Mouse (Mus musculus): ENCODE measurements around the gene Taf3. TPM values are rescaled to one million over a fixed set of nuclear protein-coding genes. Genes with fewer than 3 reads are reported as not detected.

Taf3 gene
- total and polyA plus RNA-seq, 3 experiments = 3.0 to 8.6 (median 8.2) TPM

DNA sequence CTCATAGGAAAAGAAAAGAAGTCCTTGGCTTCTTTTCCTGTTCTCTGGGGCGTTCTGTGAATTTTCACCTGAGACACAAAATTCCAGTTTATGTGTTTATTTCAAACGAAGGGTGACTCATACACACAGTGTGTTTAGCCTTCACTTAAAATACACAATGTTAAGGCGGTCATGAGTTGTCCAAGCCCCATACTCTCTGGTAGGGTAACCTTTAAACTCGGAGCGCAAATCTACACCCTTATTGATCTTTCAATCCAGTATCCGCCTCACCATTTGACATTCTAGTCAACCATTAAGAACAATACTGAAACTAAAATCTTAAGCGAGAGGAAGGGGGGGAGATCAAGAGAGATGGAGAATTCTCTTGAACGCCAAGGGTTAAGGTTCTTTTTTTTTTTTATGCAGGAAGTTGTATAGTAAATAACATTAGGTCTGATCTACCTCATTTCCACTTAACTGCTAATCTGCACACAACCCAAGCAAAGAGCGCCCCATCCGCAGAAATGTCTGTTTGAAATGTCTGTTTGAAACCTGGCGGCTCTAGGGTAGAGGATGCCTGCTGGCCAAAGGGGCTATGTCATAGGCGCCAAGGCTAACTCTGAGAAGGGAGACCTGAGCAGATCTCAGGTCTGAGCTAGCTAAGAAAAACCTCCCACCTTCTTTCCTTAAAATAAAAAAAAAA is 172.6 kb downstream of the Taf3 start:
- peaks cover 10% of the 10 kb centered on the region for H3K27me3 ChIP-seq (ENCODE audit: control insufficient read depth, insufficient read depth, low read length)
- WGBS = 80% methylated on average over 12 of the region's 12 CpGs
- intact Hi-C loops (cut with DNase I) = loop anchor here (5.0 kb wide), 2 partner anchors 249 to 329 kb away; no protein-coding TSS in a partner anchor
- H3K9ac ChIP-seq (ENCODE audit: low read depth, low read length) = no peak overlapping the region
- H3K4me3 ChIP-seq = no peak overlapping the region
- H3K36me3 ChIP-seq (ENCODE audit: control insufficient read depth, insufficient read depth, low read length) = no peaks in the 10 kb centered on the region
- no peak for TF ChIP-seq EP300 (IDR thresholded peaks at IDR 0.05; ENCODE audit: insufficient read depth, low read depth, low read length)
- TF ChIP-seq POLR2A (IDR thresholded peaks at IDR 0.05; ENCODE audit: insufficient read depth, low read depth, low read length) = no peak
- TF ChIP-seq CTCF (IDR thresholded peaks at IDR 0.05) = no peak
- no peaks in the 10 kb centered on the region for H3K79me2 ChIP-seq (replicated peaks; ENCODE audit: control insufficient read depth, insufficient read depth, low read length)
- no peaks in the 10 kb centered on the region for H3K4me1 ChIP-seq (ENCODE audit: control insufficient read depth, insufficient read depth, low read length)
- no peak overlapping the region for H3K27ac ChIP-seq
- no peak for DNase-seq

DNA sequence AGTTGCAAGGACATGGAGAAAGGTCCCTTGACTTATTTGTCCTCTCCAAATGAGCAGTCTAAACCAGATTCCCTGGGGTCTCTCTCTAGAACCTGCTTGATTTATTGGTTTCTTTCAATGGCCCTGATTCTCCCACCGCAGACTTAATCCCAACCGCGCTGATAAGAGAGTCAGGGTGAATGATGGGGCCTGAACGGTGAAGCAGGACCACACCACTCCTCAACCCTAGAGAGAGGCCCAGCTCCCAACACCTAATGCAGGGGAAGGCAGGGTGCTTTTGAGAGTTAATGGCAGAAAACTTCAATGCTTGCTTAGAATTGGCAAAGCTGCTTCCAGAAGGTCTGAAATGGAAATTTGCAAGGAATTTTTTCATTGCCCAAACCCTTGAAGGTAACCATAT is 173.2 kb downstream of the Taf3 start:
- H3K4me3 ChIP-seq = no peak overlapping the region
- H3K27ac ChIP-seq = no peak overlapping the region
- WGBS = 63% methylated on average over 4 of the region's 4 CpGs
- H3K36me3 ChIP-seq (ENCODE audit: control insufficient read depth, insufficient read depth, low read length) = no peaks in the 10 kb centered on the region
- no peaks in the 10 kb centered on the region for H3K4me1 ChIP-seq (ENCODE audit: control insufficient read depth, insufficient read depth, low read length)
- H3K79me2 ChIP-seq (replicated peaks; ENCODE audit: control insufficient read depth, insufficient read depth, low read length) = no peaks in the 10 kb centered on the region
- no peak for TF ChIP-seq CTCF (IDR thresholded peaks at IDR 0.05)
- no peak for TF ChIP-seq POLR2A (IDR thresholded peaks at IDR 0.05; ENCODE audit: insufficient read depth, low read depth, low read length)
- TF ChIP-seq EP300 (IDR thresholded peaks at IDR 0.05; ENCODE audit: insufficient read depth, low read depth, low read length) = no peak
- peaks cover 9% of the 10 kb centered on the region for H3K27me3 ChIP-seq (ENCODE audit: control insufficient read depth, insufficient read depth, low read length)
- H3K9ac ChIP-seq (ENCODE audit: low read depth, low read length) = no peak overlapping the region
- intact Hi-C loops (cut with DNase I) = loop anchor here (5.0 kb wide), 2 partner anchors 248 to 328 kb away; no protein-coding TSS in a partner anchor
- no peak for DNase-seq

DNA sequence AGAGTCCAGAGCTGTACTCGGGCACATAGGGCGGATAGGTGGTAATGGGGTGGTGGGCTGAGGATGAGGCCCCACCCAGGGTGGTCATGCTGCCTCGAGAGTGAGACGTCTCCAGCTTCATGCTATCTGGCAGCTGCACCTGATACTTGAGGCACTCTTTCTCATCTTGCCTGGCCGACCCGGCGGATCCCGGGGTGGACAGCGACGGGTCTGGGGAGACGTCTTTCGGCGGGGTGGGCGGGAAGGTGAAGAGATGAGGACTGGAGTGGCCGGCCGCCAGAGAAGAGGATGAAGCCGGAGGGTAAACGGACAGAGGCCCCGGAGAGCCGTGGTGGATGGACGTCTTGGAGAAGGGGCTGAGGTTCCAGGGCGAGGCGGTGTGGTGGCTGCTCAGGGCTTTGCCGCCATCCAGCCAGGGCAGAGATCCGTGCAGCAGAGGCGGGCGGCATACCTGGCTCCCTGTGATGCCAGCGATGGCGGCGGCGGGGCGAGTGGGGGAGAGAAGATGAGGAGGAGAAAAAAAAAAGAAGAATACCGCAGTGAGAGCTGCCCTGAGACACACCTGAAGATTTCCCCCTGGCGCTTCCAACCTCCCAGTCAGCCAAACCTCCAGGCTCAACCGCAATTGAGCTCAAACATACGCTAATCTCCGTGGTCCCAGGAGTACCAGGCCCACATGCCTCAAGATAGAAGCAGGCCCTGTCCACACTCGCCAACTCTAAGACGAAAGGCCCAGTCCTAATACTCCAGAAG is 173.8 kb downstream of the Taf3 start:
- Histone ChIP-seq H3K27ac (no peak overlapping the region), H3K4me1 (ENCODE audit: control insufficient read depth, insufficient read depth, low read length) (no peaks in the 10 kb centered on the region), H3K9ac (ENCODE audit: low read depth, low read length) (no peak overlapping the region), H3K27me3 (ENCODE audit: control insufficient read depth, insufficient read depth, low read length) (peaks cover 9% of the 10 kb centered on the region), H3K79me2 (replicated peaks; ENCODE audit: control insufficient read depth, insufficient read depth, low read length) (no peaks in the 10 kb centered on the region), H3K36me3 (ENCODE audit: control insufficient read depth, insufficient read depth, low read length) (no peaks in the 10 kb centered on the region), H3K4me3 (no peak overlapping the region)
- DNase-seq = no peak
- intact Hi-C loops (cut with DNase I) = loop anchor here (5.0 kb wide), 2 partner anchors 247 to 327 kb away; no protein-coding TSS in a partner anchor
- TF ChIP-seq POLR2A (IDR thresholded peaks at IDR 0.05; ENCODE audit: insufficient read depth, low read depth, low read length) (no peak), EP300 (IDR thresholded peaks at IDR 0.05; ENCODE audit: insufficient read depth, low read depth, low read length) (no peak), CTCF (IDR thresholded peaks at IDR 0.05) (no peak)
- 45% methylated on average over 38 of the region's 39 CpGs for WGBS

DNA sequence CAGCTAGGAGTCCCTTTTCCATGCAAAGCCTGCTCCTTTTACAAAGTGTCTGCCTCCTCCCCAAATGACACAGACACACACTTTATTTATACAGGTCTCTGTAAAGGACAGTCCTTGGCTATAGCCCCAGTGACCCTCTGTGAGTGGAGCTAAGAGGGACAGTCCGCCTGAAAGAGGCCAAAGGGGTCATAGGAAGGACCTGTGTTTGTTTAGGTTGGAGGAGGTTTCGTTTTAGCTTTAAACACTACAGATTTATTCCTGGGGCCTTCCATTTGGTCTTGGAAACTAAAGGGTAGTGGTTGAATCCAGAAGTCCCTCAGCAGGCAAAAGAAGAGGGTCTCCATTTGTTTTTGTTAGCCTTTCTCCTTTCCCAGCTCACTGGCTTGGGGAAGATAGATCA is 174.6 kb downstream of the Taf3 start:
- no peak for DNase-seq
- Histone ChIP-seq H3K27ac (no peak overlapping the region), H3K4me3 (no peak overlapping the region), H3K79me2 (replicated peaks; ENCODE audit: control insufficient read depth, insufficient read depth, low read length) (no peaks in the 10 kb centered on the region), H3K4me1 (ENCODE audit: control insufficient read depth, insufficient read depth, low read length) (no peaks in the 10 kb centered on the region), H3K27me3 (ENCODE audit: control insufficient read depth, insufficient read depth, low read length) (peaks cover 9% of the 10 kb centered on the region), H3K9ac (ENCODE audit: low read depth, low read length) (no peak overlapping the region), H3K36me3 (ENCODE audit: control insufficient read depth, insufficient read depth, low read length) (no peaks in the 10 kb centered on the region)
- intact Hi-C loops (cut with DNase I) = no loop called here
- WGBS = 78% methylated on average over 2 of the region's 2 CpGs
- TF ChIP-seq POLR2A (IDR thresholded peaks at IDR 0.05; ENCODE audit: insufficient read depth, low read depth, low read length) (no peak), CTCF (IDR thresholded peaks at IDR 0.05) (no peak), EP300 (IDR thresholded peaks at IDR 0.05; ENCODE audit: insufficient read depth, low read depth, low read length) (no peak)

DNA sequence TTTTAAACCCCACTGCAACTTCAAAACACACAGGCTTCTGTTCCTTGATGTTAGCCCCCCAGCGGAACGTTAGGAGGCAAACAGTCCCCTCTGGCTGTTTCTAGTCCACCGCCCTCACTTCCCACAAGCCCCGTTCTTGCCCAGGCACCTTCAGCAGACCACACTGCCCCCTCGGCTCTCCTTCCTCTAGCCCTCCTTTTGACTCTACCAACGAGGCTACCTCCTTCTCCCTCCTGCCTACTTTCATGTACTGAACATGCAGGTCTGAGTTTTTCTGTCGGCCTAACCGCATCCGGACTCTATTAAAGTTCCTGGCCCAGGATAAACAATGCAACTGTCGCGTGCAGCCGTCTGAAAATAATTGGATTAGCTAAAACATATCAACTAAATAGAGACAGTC is 175.7 kb downstream of the Taf3 start:
- intact Hi-C loops (cut with DNase I) = no loop called here

DNA sequence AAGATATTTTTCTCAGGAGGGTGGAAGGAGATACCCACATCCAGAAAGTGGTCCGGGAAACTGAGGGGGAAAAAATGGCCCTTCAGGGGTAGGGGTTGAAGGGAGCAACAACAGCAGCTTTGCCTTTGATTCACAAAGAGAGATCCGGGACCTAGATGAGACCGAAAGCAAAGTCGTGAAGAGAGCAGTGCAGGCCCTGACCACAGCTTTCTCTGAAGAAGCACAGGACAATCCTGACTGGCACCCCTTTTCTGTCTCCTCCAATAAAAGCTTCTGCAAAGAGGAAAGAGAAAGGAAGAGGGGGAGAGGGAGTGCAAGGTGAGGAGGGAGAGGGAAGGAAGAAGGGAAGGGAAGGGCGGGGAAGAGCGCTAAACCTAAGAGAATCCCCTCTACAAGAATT is 176.6 kb downstream of the Taf3 start:
- WGBS = 66% methylated on average over 6 of the region's 6 CpGs
- H3K9ac ChIP-seq (ENCODE audit: low read depth, low read length) = no peak overlapping the region

More for the DNA sequence above, 175.7 kb downstream of the Taf3 start:
- WGBS = 41% methylated on average over 12 of the region's 12 CpGs
- no peak for TF ChIP-seq EP300 (IDR thresholded peaks at IDR 0.05; ENCODE audit: insufficient read depth, low read depth, low read length)
- no peak for TF ChIP-seq POLR2A (IDR thresholded peaks at IDR 0.05; ENCODE audit: insufficient read depth, low read depth, low read length)
- TF ChIP-seq CTCF (IDR thresholded peaks at IDR 0.05) = no peak
- Histone ChIP-seq H3K79me2 (replicated peaks; ENCODE audit: control insufficient read depth, insufficient read depth, low read length) (no peaks in the 10 kb centered on the region), H3K27ac (no peak overlapping the region), H3K36me3 (ENCODE audit: control insufficient read depth, insufficient read depth, low read length) (no peaks in the 10 kb centered on the region), H3K9ac (ENCODE audit: low read depth, low read length) (no peak overlapping the region), H3K4me1 (ENCODE audit: control insufficient read depth, insufficient read depth, low read length) (no peaks in the 10 kb centered on the region), H3K27me3 (ENCODE audit: control insufficient read depth, insufficient read depth, low read length) (peaks cover 9% of the 10 kb centered on the region), H3K4me3 (no peak overlapping the region)
- DNase-seq = no peak

More for the DNA sequence above, 176.6 kb downstream of the Taf3 start:
- Histone ChIP-seq H3K36me3 (ENCODE audit: control insufficient read depth, insufficient read depth, low read length) (no peaks in the 10 kb centered on the region), H3K4me3 (no peak overlapping the region), H3K4me1 (ENCODE audit: control insufficient read depth, insufficient read depth, low read length) (no peaks in the 10 kb centered on the region), H3K27me3 (ENCODE audit: control insufficient read depth, insufficient read depth, low read length) (peaks cover 5% of the 10 kb centered on the region), H3K27ac (no peak overlapping the region), H3K79me2 (replicated peaks; ENCODE audit: control insufficient read depth, insufficient read depth, low read length) (no peaks in the 10 kb centered on the region)
- no peak for DNase-seq
- TF ChIP-seq POLR2A (IDR thresholded peaks at IDR 0.05; ENCODE audit: insufficient read depth, low read depth, low read length) = no peak
- no peak for TF ChIP-seq CTCF (IDR thresholded peaks at IDR 0.05)
- no peak for TF ChIP-seq EP300 (IDR thresholded peaks at IDR 0.05; ENCODE audit: insufficient read depth, low read depth, low read length)
- intact Hi-C loops (cut with DNase I) = no loop called here
